Mouse (Mus musculus): ENCODE results near the gene Efhd2. TPM values are rescaled to one million over a fixed set of nuclear protein-coding genes. Genes with fewer than 3 reads are reported as not detected.
A peak's percentile ranks its signal among the peaks of the same experiment; 100 is the strongest.

Gene Efhd2
- polyA plus RNA-seq, 1 experiment from 2014 or later, result 138 TPM

GRCm38 (mm10) chr4:141878621-141879020 is 3.9 kb upstream of the Efhd2 start:
- Histone ChIP-seq H3K9me3 (no peaks in the 10 kb centered on the region), H3K9ac (no peak overlapping the region), H3K27me3 (replicated peaks) (no peaks in the 10 kb centered on the region), H3K4me3 (replicated peaks) (no peak overlapping the region), H3K36me3 (no peaks in the 10 kb centered on the region), H3K27ac (peak overlapping the region; percentile 44; the same call in 1 of the 2 replicates), H3K4me2 (replicated peaks) (peak overlapping the region; percentile 17; the same call in 1 of the 2 replicates), H3K4me1 (replicated peaks) (peaks cover 37% of the 10 kb centered on the region)
- ATAC-seq, result peak; percentile 36; the same call in 1 of the 2 replicates
- WGBS, result 32% methylated on average over 7 of the region's 7 CpGs

GRCm38 (mm10) chr4:141875481-141876108 is 875 bp upstream of the Efhd2 start:
- Histone ChIP-seq H3K4me1 (replicated peaks) (peaks cover 51% of the 10 kb centered on the region), H3K9me3 (no peaks in the 10 kb centered on the region), H3K4me3 (replicated peaks) (peak overlapping the region; percentile 74), H3K36me3 (no peaks in the 10 kb centered on the region), H3K9ac (peak overlapping the region; percentile 88; the same call in 1 of the 2 replicates), H3K4me2 (replicated peaks) (peak overlapping the region; percentile 95), H3K27ac (no peak overlapping the region), H3K27me3 (replicated peaks) (no peaks in the 10 kb centered on the region)
- 22% methylated on average over 8 of the region's 8 CpGs for WGBS
- ATAC-seq, result no peak

- no peak for ATAC-seq
- H3K4me3 ChIP-seq (replicated peaks), result peak overlapping the region; percentile 74
- peak overlapping the region; percentile 62 for H3K27ac ChIP-seq
- H3K27me3 ChIP-seq (replicated peaks), result no peaks in the 10 kb centered on the region
- H3K9ac ChIP-seq, result peak overlapping the region; percentile 88
- peak overlapping the region; percentile 95 for H3K4me2 ChIP-seq (replicated peaks)
- H3K4me1 ChIP-seq (replicated peaks), result peaks cover 59% of the 10 kb centered on the region
- WGBS, result under 1% methylated on average over 19 of the region's 19 CpGs
- H3K9me3 ChIP-seq, result no peaks in the 10 kb centered on the region
- no peaks in the 10 kb centered on the region for H3K36me3 ChIP-seq
Measured at GRCm38 (mm10) chr4:141874111-141874600, 564 bp downstream of the Efhd2 start.

- Histone ChIP-seq H3K9me3 (no peaks in the 10 kb centered on the region), H3K4me1 (replicated peaks) (peaks cover 59% of the 10 kb centered on the region), H3K27ac (peak overlapping the region; percentile 88), H3K9ac (peak overlapping the region; percentile 88; the same call in 1 of the 2 replicates), H3K36me3 (no peaks in the 10 kb centered on the region), H3K27me3 (replicated peaks) (no peaks in the 10 kb centered on the region), H3K4me3 (replicated peaks) (peak overlapping the region; percentile 74), H3K4me2 (replicated peaks) (peak overlapping the region; percentile 95)
- ATAC-seq, result no peak
- 71% methylated on average over 9 of the region's 9 CpGs for WGBS
Measured at GRCm38 (mm10) chr4:141872977-141873376, 1.7 kb downstream of the Efhd2 start.

- 55% methylated on average over 9 of the region's 9 CpGs for WGBS
- Histone ChIP-seq H3K9me3 (no peaks in the 10 kb centered on the region), H3K4me3 (replicated peaks) (peak overlapping the region; percentile 74), H3K4me1 (replicated peaks) (peaks cover 70% of the 10 kb centered on the region), H3K36me3 (no peaks in the 10 kb centered on the region), H3K27me3 (replicated peaks) (no peaks in the 10 kb centered on the region), H3K27ac (peak overlapping the region; percentile 88), H3K4me2 (replicated peaks) (peak overlapping the region; percentile 95), H3K9ac (peak overlapping the region; percentile 36)
- ATAC-seq, result no peak
Measured at GRCm38 (mm10) chr4:141871909-141872308, 2.8 kb downstream of the Efhd2 start.

GRCm38 (mm10) chr4:141871333-141871725 is 3.4 kb downstream of the Efhd2 start:
- Histone ChIP-seq H3K9me3 (no peaks in the 10 kb centered on the region), H3K36me3 (no peaks in the 10 kb centered on the region), H3K27me3 (replicated peaks) (no peaks in the 10 kb centered on the region), H3K4me1 (replicated peaks) (peaks cover 75% of the 10 kb centered on the region), H3K27ac (peak overlapping the region; percentile 88), H3K4me2 (replicated peaks) (peak overlapping the region; percentile 95), H3K4me3 (replicated peaks) (no peak overlapping the region), H3K9ac (no peak overlapping the region)
- WGBS, result 74% methylated on average over 3 of the region's 3 CpGs
- no peak; the same call in 1 of the 2 replicates for ATAC-seq

- H3K27me3 ChIP-seq (replicated peaks), result no peaks in the 10 kb centered on the region
- peaks cover 77% of the 10 kb centered on the region for H3K4me1 ChIP-seq (replicated peaks)
- H3K4me3 ChIP-seq (replicated peaks), result no peak overlapping the region
- WGBS, result 65% methylated on average over 11 of the region's 11 CpGs
- H3K27ac ChIP-seq, result peak overlapping the region; percentile 88
- H3K4me2 ChIP-seq (replicated peaks), result peak overlapping the region; percentile 95; the same call in 1 of the 2 replicates
- ATAC-seq, result peak; percentile 70
- no peaks in the 10 kb centered on the region for H3K36me3 ChIP-seq
- H3K9ac ChIP-seq, result no peak overlapping the region
- no peaks in the 10 kb centered on the region for H3K9me3 ChIP-seq
Measured at GRCm38 (mm10) chr4:141870666-141871332, 3.9 kb downstream of the Efhd2 start.

DNA sequence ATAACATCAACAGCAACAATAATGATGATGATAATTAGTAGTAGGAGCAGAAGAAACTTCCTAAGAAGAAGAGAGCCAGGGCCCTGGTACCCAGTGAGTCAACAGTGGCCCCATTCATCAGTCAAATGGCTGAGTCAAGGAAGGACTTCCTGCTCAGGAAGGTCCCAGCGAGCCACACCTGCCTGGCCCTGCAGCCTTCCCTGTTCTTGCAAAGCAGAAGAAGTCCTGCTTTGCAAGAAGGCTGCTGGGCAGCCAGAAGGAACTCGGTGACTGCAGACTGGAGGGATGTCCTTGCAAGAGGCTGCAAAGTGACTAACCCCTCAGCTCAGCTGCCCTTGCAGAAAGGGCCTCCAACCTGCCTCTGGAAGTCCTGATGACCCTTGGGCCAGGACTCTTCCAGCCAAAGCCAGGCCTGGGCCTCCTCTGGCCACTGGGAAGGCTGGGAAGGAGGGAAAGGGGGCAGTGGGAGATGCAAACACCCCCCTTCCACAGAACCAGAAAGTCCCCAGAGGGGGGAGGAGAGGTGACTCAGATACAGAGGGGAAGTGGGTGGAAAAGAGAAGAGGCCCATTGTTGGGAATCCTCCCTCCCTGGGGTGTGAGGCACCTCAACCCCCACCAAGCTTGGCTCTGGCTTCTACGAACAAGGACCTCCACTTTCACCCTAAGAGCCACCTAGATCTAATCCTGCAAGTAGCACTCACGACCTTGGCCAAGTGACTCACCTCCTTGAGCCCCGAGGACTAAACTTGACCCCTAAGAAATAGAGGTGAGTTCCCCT is 5.1 kb downstream of the Efhd2 start:
- Histone ChIP-seq H3K9ac (no peak overlapping the region), H3K36me3 (0 out of 2 replicates have a peak, but pooled peaks cover 3% of the 10 kb centered on the region), H3K9me3 (no peaks in the 10 kb centered on the region), H3K27ac (peak overlapping the region; percentile 78), H3K4me3 (replicated peaks) (no peak overlapping the region), H3K4me2 (replicated peaks) (no peak overlapping the region), H3K4me1 (replicated peaks) (peaks cover 72% of the 10 kb centered on the region), H3K27me3 (replicated peaks) (no peaks in the 10 kb centered on the region)
- no peak for ATAC-seq
- WGBS, result 60% methylated on average over 5 of the region's 5 CpGs

GRCm38 (mm10) chr4:141868051-141868450 is 6.7 kb downstream of the Efhd2 start:
- Histone ChIP-seq H3K9ac (no peak overlapping the region), H3K9me3 (no peaks in the 10 kb centered on the region), H3K4me2 (replicated peaks) (no peak overlapping the region), H3K4me1 (replicated peaks) (peaks cover 78% of the 10 kb centered on the region), H3K27ac (0 out of 2 replicates have a peak overlapping the region, but pooled peaks have one; percentile 61), H3K36me3 (0 out of 2 replicates have a peak, but pooled peaks cover 3% of the 10 kb centered on the region), H3K27me3 (replicated peaks) (no peaks in the 10 kb centered on the region), H3K4me3 (replicated peaks) (no peak overlapping the region)
- WGBS, result 88% methylated on average over 10 of the region's 10 CpGs
- ATAC-seq, result no peak

DNA sequence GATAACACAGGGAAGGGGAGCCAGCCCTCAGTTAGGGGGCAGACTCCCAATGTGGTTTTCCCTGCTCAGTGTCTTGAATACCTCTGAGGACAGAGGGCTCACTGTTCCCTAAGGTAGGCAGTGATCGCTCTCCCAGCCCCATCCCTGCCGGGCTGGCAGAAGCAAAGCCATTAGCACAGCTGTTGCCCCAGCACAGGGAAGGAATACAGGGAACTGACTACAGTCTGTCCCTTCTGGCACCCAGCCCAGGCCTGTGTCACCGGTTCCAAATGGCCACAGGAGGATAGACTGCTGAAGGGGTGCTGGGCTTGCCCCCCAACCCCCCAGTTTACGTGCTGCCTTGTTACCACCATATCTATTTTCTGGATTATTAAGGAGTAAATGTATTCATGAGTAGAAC is 7.2 kb downstream of the Efhd2 start:
- ATAC-seq, result peak; percentile 6; the same call in 1 of the 2 replicates
- H3K9me3 ChIP-seq, result no peaks in the 10 kb centered on the region
- peaks cover 75% of the 10 kb centered on the region for H3K4me1 ChIP-seq (replicated peaks)
- peak overlapping the region; percentile 61 for H3K27ac ChIP-seq
- H3K4me2 ChIP-seq (replicated peaks), result peak overlapping the region; percentile 5; the same call in 1 of the 2 replicates
- H3K36me3 ChIP-seq, result 0 out of 2 replicates have a peak, but pooled peaks cover 3% of the 10 kb centered on the region
- no peak overlapping the region for H3K4me3 ChIP-seq (replicated peaks)
- H3K27me3 ChIP-seq (replicated peaks), result no peaks in the 10 kb centered on the region
- H3K9ac ChIP-seq, result no peak overlapping the region
- WGBS, result 35% methylated on average over 4 of the region's 4 CpGs

GRCm38 (mm10) chr4:141866933-141867490 is 7.7 kb downstream of the Efhd2 start:
- H3K4me3 ChIP-seq (replicated peaks), result no peak overlapping the region
- ATAC-seq, result no peak
- H3K27ac ChIP-seq, result peak overlapping the region; percentile 61
- no peaks in the 10 kb centered on the region for H3K9me3 ChIP-seq
- no peak overlapping the region for H3K9ac ChIP-seq
- H3K27me3 ChIP-seq (replicated peaks), result no peaks in the 10 kb centered on the region
- H3K4me1 ChIP-seq (replicated peaks), result peaks cover 70% of the 10 kb centered on the region
- peaks cover 4% of the 10 kb centered on the region; the same call in 1 of the 2 replicates for H3K36me3 ChIP-seq
- peak overlapping the region; percentile 5; the same call in 1 of the 2 replicates for H3K4me2 ChIP-seq (replicated peaks)
- 34% methylated on average over 10 of the region's 10 CpGs for WGBS
